Mouse (Mus musculus) kidney, adult 2 months (tissue): ENCODE data around the gene Mrps25. TPM values are rescaled to one million over a fixed set of nuclear protein-coding genes. Genes with fewer than 3 reads are reported as not detected.

Experiments
- DNase-seq: peaks from one replicate; pipeline ENCODE4 v3.0.0; 2021
- H3K27ac ChIP-seq: fragments of 200-500 bp; 2 replicates; pipeline ENCODE4 v1.5.1; 2012; ENCODE audit warnings: low read depth, low read length, control low read depth, inconsistent platforms; ENCODE audit not compliant: insufficient read depth
- H3K27me3 ChIP-seq: fragments of 200-500 bp; replicated peaks from 2 replicates; pipeline ENCODE4 v1.6.1; 2012; ENCODE audit warnings: mild to moderate bottlenecking, moderate library complexity, low read length, inconsistent platforms; ENCODE audit not compliant: control insufficient read depth, insufficient read depth
- H3K36me3 ChIP-seq: fragments of 200-500 bp; 2 replicates; pipeline ENCODE4 v1.6.1; 2012; ENCODE audit warnings: mild to moderate bottlenecking, moderate library complexity, low read length, inconsistent platforms; ENCODE audit not compliant: control insufficient read depth, insufficient read depth
- H3K4me1 ChIP-seq: fragments of 200-500 bp; 2 replicates; pipeline ENCODE4 v1.6.1; 2011; ENCODE audit warnings: low read length; ENCODE audit not compliant: control insufficient read depth, insufficient read depth
- H3K4me3 ChIP-seq: fragments of 200-500 bp; 2 replicates; pipeline ENCODE4 v1.5.1; 2011; ENCODE audit warnings: mild to moderate bottlenecking, low read depth, low read length, control low read depth; ENCODE audit not compliant: insufficient read depth
- CTCF ChIP-seq: fragments of 200-500 bp; conservative IDR thresholded peaks from 2 replicates; pipeline ENCODE4 v1.5.1; 2011; ENCODE audit warnings: low read depth, mild to moderate bottlenecking, control low read depth, low read length, moderate library complexity, mixed read lengths; ENCODE audit not compliant: insufficient read depth, insufficient read length
- POLR2A ChIP-seq: fragments of 200-500 bp; IDR thresholded peaks from one replicate; pipeline ENCODE4 v1.6.1; 2011; ENCODE audit warnings: low read depth, low read length, control low read depth
- WGBS: fragments of 180-500 bp; shearing (Covaris S2); methylation state at CpG from one replicate; pipeline ENCODE4 v1.1.7; 2018; 5-methylcytosine and 5-hydroxymethylcytosine counted together
- polyA plus RNA-seq: library from polyadenylated mRNA; depleted of rRNA; stranded (reverse); fragments of >200 nt; gene quantifications from 2 replicates; pipeline ENCODE4 v1.2.3, GENCODE M21; 2012; rRNA removed

The Mrps25 gene
- 21.0 and 25.2 TPM in 2 replicates for polyA plus RNA-seq

GRCm38 (mm10) chr6:92183621-92184131 is at the start of gene Mrps25:
Gene Mrps25 (minus strand): TSS chr6:92184033.
- no peaks in the 10 kb centered on the region for H3K36me3 ChIP-seq
- peak; percentile 76 for DNase-seq
- under 1% methylated on average over 42 of the region's 42 CpGs for WGBS
- H3K4me3 ChIP-seq: peak within 1 kb of the TSS; percentile 87
- peaks cover 5% of the 10 kb centered on the region for H3K4me1 ChIP-seq
- no peak within 1 kb of the TSS for H3K27ac ChIP-seq
- no peaks in the 10 kb centered on the region for H3K27me3 ChIP-seq
- peak; percentile 53 for TF ChIP-seq POLR2A
- no peak for TF ChIP-seq CTCF

GRCm38 (mm10) chr6:92231762-92232161 is 47.9 kb upstream of the Mrps25 start:
- TF ChIP-seq CTCF (no peak), POLR2A (no peak)
- Histone ChIP-seq H3K4me1 (no peaks in the 10 kb centered on the region; the same call in 1 of the 2 replicates), H3K27me3 (no peaks in the 10 kb centered on the region), H3K27ac (peak overlapping the region; percentile 42; the same call in 1 of the 2 replicates), H3K36me3 (no peaks in the 10 kb centered on the region), H3K4me3 (no peak overlapping the region)
- peak; percentile 47 for DNase-seq
- WGBS: 45% methylated on average over 4 of the region's 4 CpGs

- H3K27ac ChIP-seq: peak overlapping the region; percentile 27; the same call in 1 of the 2 replicates
- no peaks in the 10 kb centered on the region for H3K36me3 ChIP-seq
- TF ChIP-seq POLR2A (no peak), CTCF (no peak)
- no peak overlapping the region for H3K4me3 ChIP-seq
- H3K4me1 ChIP-seq: no peaks in the 10 kb centered on the region; the same call in 1 of the 2 replicates
- 36% methylated on average over 1 of the region's 1 CpGs for WGBS
- no peaks in the 10 kb centered on the region for H3K27me3 ChIP-seq
- DNase-seq: peak; percentile 58
Observed at GRCm38 (mm10) chr6:92231356-92231755, 47.5 kb upstream of the Mrps25 start.

GRCm38 (mm10) chr6:92229586-92229985 is 45.8 kb upstream of the Mrps25 start:
- Histone ChIP-seq H3K27me3 (no peaks in the 10 kb centered on the region), H3K4me1 (no peaks in the 10 kb centered on the region; the same call in 1 of the 2 replicates), H3K27ac (no peak overlapping the region), H3K36me3 (no peaks in the 10 kb centered on the region), H3K4me3 (no peak overlapping the region)
- DNase-seq: no peak
- TF ChIP-seq POLR2A: no peak
- no peak for TF ChIP-seq CTCF
- WGBS: 85% methylated on average over 2 of the region's 2 CpGs

GRCm38 (mm10) chr6:92229103-92229502 is 45.3 kb upstream of the Mrps25 start:
- no peaks in the 10 kb centered on the region for H3K27me3 ChIP-seq
- no peak for DNase-seq
- H3K27ac ChIP-seq: no peak overlapping the region
- no peak overlapping the region for H3K4me3 ChIP-seq
- TF ChIP-seq POLR2A (no peak), CTCF (no peak)
- no peaks in the 10 kb centered on the region; the same call in 1 of the 2 replicates for H3K4me1 ChIP-seq
- no peaks in the 10 kb centered on the region for H3K36me3 ChIP-seq

- no peak for DNase-seq
- Histone ChIP-seq H3K27me3 (no peaks in the 10 kb centered on the region), H3K27ac (no peak overlapping the region), H3K4me1 (no peaks in the 10 kb centered on the region; the same call in 1 of the 2 replicates), H3K4me3 (no peak overlapping the region), H3K36me3 (no peaks in the 10 kb centered on the region)
- 78% methylated on average over 1 of the region's 1 CpGs for WGBS
- TF ChIP-seq POLR2A: no peak
- no peak for TF ChIP-seq CTCF
Observed at GRCm38 (mm10) chr6:92224981-92225380, 41.1 kb upstream of the Mrps25 start.

GRCm38 (mm10) chr6:92222021-92222420 is 38.2 kb upstream of the Mrps25 start:
- H3K4me3 ChIP-seq: no peak overlapping the region
- no peaks in the 10 kb centered on the region for H3K36me3 ChIP-seq
- peak overlapping the region; percentile 81 for H3K27ac ChIP-seq
- H3K27me3 ChIP-seq: no peaks in the 10 kb centered on the region
- peak; percentile 61 for DNase-seq
- TF ChIP-seq POLR2A: no peak
- no peak for TF ChIP-seq CTCF
- H3K4me1 ChIP-seq: peaks cover 2% of the 10 kb centered on the region; the same call in 1 of the 2 replicates
- 54% methylated on average over 3 of the region's 3 CpGs for WGBS
